Mouse (Mus musculus) forebrain, postnatal 0 days (tissue): ENCODE results near the gene Rap1gap. TPM values are rescaled to one million over a fixed set of nuclear protein-coding genes. Genes with fewer than 3 reads are reported as not detected.

Experiments
- ATAC-seq: fragments of 200-750 bp; cut with Nextera tagmentation; 2 replicates; pipeline ENCODE4 v1.8.0; 2017; ENCODE audit warnings: mild to moderate bottlenecking, moderate library complexity
- DNase-seq: peaks from one replicate; pipeline ENCODE4 v3.0.0-alpha.2; 2015
- H3K27ac ChIP-seq: fragments of 300-500 bp; sonication (generic); 2 replicates; pipeline ENCODE4 v1.5.1; 2014; ENCODE audit warnings: low read depth, mild to moderate bottlenecking, antibody characterized with exemption, low read length, moderate library complexity, mixed read lengths
- H3K27me3 ChIP-seq: fragments of 300-500 bp; sonication (generic); 2 replicates; pipeline ENCODE4 v1.6.1; 2014; ENCODE audit warnings: mild to moderate bottlenecking, low read length, mixed read lengths; ENCODE audit not compliant: insufficient read depth
- H3K36me3 ChIP-seq: fragments of 300-500 bp; sonication (generic); 2 replicates; pipeline ENCODE4 v1.6.1; 2014; ENCODE audit warnings: mild to moderate bottlenecking, moderate library complexity; ENCODE audit not compliant: insufficient read depth
- H3K4me1 ChIP-seq: fragments of 300-500 bp; sonication (generic); 2 replicates; pipeline ENCODE4 v1.6.1; 2014; ENCODE audit warnings: antibody characterized with exemption; ENCODE audit not compliant: insufficient read depth
- H3K4me2 ChIP-seq: fragments of 300-500 bp; sonication (generic); 2 replicates; pipeline ENCODE4 v1.6.1; 2014; ENCODE audit warnings: low read depth, mild to moderate bottlenecking, moderate library complexity
- H3K4me3 ChIP-seq: fragments of 300-500 bp; sonication (generic); 2 replicates; pipeline ENCODE4 v1.5.1; 2014; ENCODE audit warnings: low read depth, low read length, mixed read lengths
- H3K9ac ChIP-seq: fragments of 300-500 bp; sonication (generic); 2 replicates; pipeline ENCODE4 v1.6.1; 2014; ENCODE audit warnings: mild to moderate bottlenecking
- H3K9me3 ChIP-seq: fragments of 300-500 bp; sonication (generic); 2 replicates; pipeline ENCODE4 v1.6.1; 2016; ENCODE audit warnings: low read length
- CTCF ChIP-seq: sonication (generic); IDR thresholded peaks from 2 replicates; pipeline ENCODE4 v1.5.1; 2016; ENCODE audit warnings: antibody characterized with exemption, control low read depth, low read depth
- WGBS: fragments of 180-500 bp; shearing (Covaris S2); extraction: QIAGEN DNeasy Blood & Tissue Kit; methylation state at CpG from one replicate; pipeline ENCODE4 v1.1.7; 2014; 5-methylcytosine and 5-hydroxymethylcytosine counted together
- polyA plus RNA-seq: library from polyadenylated mRNA; unstranded; fragments of >200 nt; fragmentation: Nextera tagmentation; extraction: Ambion mirVana; gene quantifications from 2 replicates; pipeline ENCODE4 v1.2.1, GENCODE M21; 2015
- total RNA-seq: library from RNA; depleted of rRNA; stranded (reverse); fragments of >200 nt; gene quantifications from 2 replicates; pipeline ENCODE4 v1.2.3, GENCODE M21; 2014

Gene Rap1gap
- total and polyA plus RNA-seq, 2 experiments from 2014 or later = 74.3 to 113 TPM

- no peak for DNase-seq
- no peak for ATAC-seq
- Histone ChIP-seq H3K4me1 (no peaks in the 10 kb centered on the region), H3K36me3 (peaks cover 84% of the 10 kb centered on the region), H3K4me3 (no peak overlapping the region), H3K27ac (no peak overlapping the region), H3K9me3 (no peaks in the 10 kb centered on the region), H3K4me2 (no peak overlapping the region), H3K27me3 (no peaks in the 10 kb centered on the region), H3K9ac (no peak overlapping the region)
- TF ChIP-seq CTCF = no peak
- WGBS = 83% methylated on average over 5 of the region's 5 CpGs
Measured at GRCm38 (mm10) chr4:137650912-137651311, 13.6 kb upstream of the Rap1gap start.

GRCm38 (mm10) chr4:137652835-137653346 is 11.6 kb upstream of the Rap1gap start:
- Histone ChIP-seq H3K27ac (no peak overlapping the region), H3K4me1 (no peaks in the 10 kb centered on the region), H3K36me3 (peaks cover 91% of the 10 kb centered on the region), H3K27me3 (no peaks in the 10 kb centered on the region), H3K9me3 (no peaks in the 10 kb centered on the region), H3K4me3 (no peak overlapping the region), H3K9ac (no peak overlapping the region), H3K4me2 (no peak overlapping the region)
- WGBS = 94% methylated on average over 5 of the region's 5 CpGs
- DNase-seq = no peak
- no peak for TF ChIP-seq CTCF
- ATAC-seq = no peak

- ATAC-seq (peak; percentile 73; the same call in 1 of the 2 replicates), DNase-seq (no peak)
- no peak for TF ChIP-seq CTCF
- Histone ChIP-seq H3K27me3 (no peaks in the 10 kb centered on the region), H3K9ac (no peak overlapping the region), H3K4me3 (no peak overlapping the region), H3K4me2 (no peak overlapping the region), H3K36me3 (peaks cover 77% of the 10 kb centered on the region), H3K27ac (peak overlapping the region; percentile 29; the same call in 1 of the 2 replicates), H3K9me3 (no peaks in the 10 kb centered on the region), H3K4me1 (0 out of 2 replicates have a peak, but pooled peaks cover under 1% of the 10 kb centered on the region)
- WGBS = 77% methylated on average over 18 of the region's 18 CpGs
Measured at GRCm38 (mm10) chr4:137655241-137656031, 9.1 kb upstream of the Rap1gap start.

DNA sequence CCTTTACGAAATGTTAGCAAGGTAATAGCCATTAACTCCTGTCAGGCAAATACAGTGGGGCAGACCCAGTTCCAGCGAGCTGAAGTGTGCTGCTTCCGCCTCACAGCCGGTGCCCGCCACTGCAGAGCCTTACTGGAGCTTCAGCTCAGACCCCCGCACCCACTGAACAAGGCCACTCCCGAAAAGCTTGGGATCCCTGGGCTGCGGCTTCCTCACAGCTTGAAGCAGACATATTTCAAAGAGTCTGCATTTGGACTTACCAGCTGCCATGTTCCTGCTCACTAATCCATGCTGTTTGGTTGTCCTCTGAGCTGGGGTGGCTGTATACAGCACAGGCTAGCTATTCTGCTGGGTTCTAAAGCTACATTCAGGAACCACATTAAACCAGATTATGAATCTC is 6.9 kb upstream of the Rap1gap start:
- no peak for TF ChIP-seq CTCF
- Histone ChIP-seq H3K27me3 (no peaks in the 10 kb centered on the region), H3K27ac (no peak overlapping the region), H3K36me3 (peaks cover 57% of the 10 kb centered on the region), H3K4me2 (no peak overlapping the region), H3K9ac (no peak overlapping the region), H3K4me3 (no peak overlapping the region), H3K9me3 (no peaks in the 10 kb centered on the region), H3K4me1 (0 out of 2 replicates have a peak, but pooled peaks cover 4% of the 10 kb centered on the region)
- 80% methylated on average over 8 of the region's 8 CpGs for WGBS
- DNase-seq (no peak), ATAC-seq (no peak)

DNA sequence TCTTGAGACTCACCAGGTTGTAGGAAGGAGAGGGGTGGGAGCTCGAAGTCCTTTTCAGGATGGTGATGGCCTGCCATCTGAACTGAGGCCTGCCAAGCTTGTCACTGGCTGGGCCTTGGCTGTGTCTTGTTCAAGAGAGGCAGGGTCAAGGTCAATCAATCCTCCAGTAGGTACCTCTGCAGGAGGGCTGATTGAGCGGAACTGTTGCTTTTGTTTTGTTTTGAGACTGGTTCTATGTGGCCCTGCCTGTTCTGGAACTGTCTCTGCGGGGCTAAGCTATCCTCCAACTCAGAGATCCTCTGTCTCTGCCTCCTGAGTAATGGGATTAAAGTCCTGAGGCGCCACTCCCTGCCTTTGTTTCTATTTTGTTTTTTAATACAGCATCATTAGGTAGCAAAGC is 5.0 kb upstream of the Rap1gap start:
- H3K9me3 ChIP-seq = no peaks in the 10 kb centered on the region
- WGBS = 66% methylated on average over 4 of the region's 4 CpGs
- no peak overlapping the region for H3K27ac ChIP-seq
- peaks cover 10% of the 10 kb centered on the region; the same call in 1 of the 2 replicates for H3K4me1 ChIP-seq
- TF ChIP-seq CTCF = no peak
- no peaks in the 10 kb centered on the region for H3K27me3 ChIP-seq
- DNase-seq = no peak
- no peak for ATAC-seq
- peaks cover 41% of the 10 kb centered on the region for H3K36me3 ChIP-seq
- H3K4me2 ChIP-seq = no peak overlapping the region
- H3K4me3 ChIP-seq = no peak overlapping the region
- H3K9ac ChIP-seq = no peak overlapping the region

- peaks cover 34% of the 10 kb centered on the region for H3K36me3 ChIP-seq
- no peaks in the 10 kb centered on the region for H3K9me3 ChIP-seq
- TF ChIP-seq CTCF = no peak
- DNase-seq = no peak
- no peak for ATAC-seq
- peaks cover 10% of the 10 kb centered on the region; the same call in 1 of the 2 replicates for H3K4me1 ChIP-seq
- no peak overlapping the region for H3K27ac ChIP-seq
- H3K27me3 ChIP-seq = no peaks in the 10 kb centered on the region
- no peak overlapping the region for H3K9ac ChIP-seq
- H3K4me3 ChIP-seq = no peak overlapping the region
- no peak overlapping the region for H3K4me2 ChIP-seq
- WGBS = 62% methylated on average over 10 of the region's 10 CpGs
Measured at GRCm38 (mm10) chr4:137660364-137661077, 4.0 kb upstream of the Rap1gap start.

DNA sequence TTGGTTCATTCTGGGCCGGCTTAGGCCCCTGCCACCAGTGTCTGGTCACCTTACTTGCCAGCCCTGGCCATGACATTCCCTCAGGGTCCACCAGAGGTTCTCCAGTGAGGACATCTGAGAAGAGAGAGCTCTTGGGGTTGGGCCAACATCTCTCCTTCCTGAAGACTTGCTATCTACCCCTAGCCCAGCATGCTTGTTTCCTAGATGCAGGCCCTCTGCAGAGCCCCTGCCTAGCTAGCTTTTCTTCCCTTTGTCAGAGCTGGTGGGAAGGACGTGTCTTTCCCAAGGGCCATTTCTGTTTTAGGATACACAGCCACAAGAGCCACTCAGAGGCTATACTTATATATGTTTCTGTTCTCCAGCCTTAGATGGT is 3.5 kb upstream of the Rap1gap start:
- DNase-seq (no peak), ATAC-seq (no peak)
- Histone ChIP-seq H3K4me1 (peaks cover 12% of the 10 kb centered on the region; the same call in 1 of the 2 replicates), H3K4me2 (no peak overlapping the region), H3K4me3 (no peak overlapping the region), H3K27me3 (no peaks in the 10 kb centered on the region), H3K27ac (no peak overlapping the region), H3K36me3 (peaks cover 28% of the 10 kb centered on the region), H3K9me3 (no peaks in the 10 kb centered on the region), H3K9ac (no peak overlapping the region)
- 56% methylated on average over 2 of the region's 2 CpGs for WGBS
- TF ChIP-seq CTCF = no peak
